Mouse (Mus musculus) erythroblast, embryonic 14.5 days (primary cell): Measurements from ENCODE around the gene Il13ra1. TPM values are rescaled to one million over a fixed set of nuclear protein-coding genes. Genes with fewer than 3 reads are reported as not detected.

Experiments used
- H3K27me3 ChIP-seq: 2 replicates; pipeline ENCODE4 v1.6.1; 2012; ENCODE audit warnings: inconsistent platforms; ENCODE audit not compliant: control insufficient read depth
- H3K36me3 ChIP-seq: 2 replicates; pipeline ENCODE4 v1.6.1; 2012; ENCODE audit warnings: mild to moderate bottlenecking, inconsistent platforms; ENCODE audit not compliant: control insufficient read depth
- H3K4me1 ChIP-seq: 2 replicates; pipeline ENCODE4 v1.6.1; 2012; ENCODE audit warnings: inconsistent platforms; ENCODE audit not compliant: control insufficient read depth
- H3K4me3 ChIP-seq: replicated peaks from 2 replicates; pipeline ENCODE3; 2012; ENCODE audit warnings: moderate library complexity, mild to moderate bottlenecking, inconsistent platforms
- H3K9me3 ChIP-seq: 2 replicates; pipeline ENCODE4 v1.6.1; 2012; ENCODE audit warnings: low read length, inconsistent platforms, mixed read lengths; ENCODE audit not compliant: control insufficient read depth
- GATA1 ChIP-seq: IDR thresholded peaks from 2 replicates; pipeline ENCODE4 v1.6.1; 2012; ENCODE audit warnings: low read length, inconsistent platforms, mixed read lengths
- TAL1 ChIP-seq: IDR thresholded peaks from 3 replicates; pipeline ENCODE4 v1.6.1; 2012; ENCODE audit warnings: low read length, inconsistent platforms, mixed read lengths
- polyA plus RNA-seq: library from polyadenylated mRNA; stranded (reverse); fragments of >175 nt; gene quantifications from 2 replicates; pipeline ENCODE4 v1.2.3, GENCODE M21; 2012

Gene Il13ra1
- polyA plus RNA-seq, 1 experiment: not detected

- Histone ChIP-seq H3K9me3 (no peaks in the 10 kb centered on the region), H3K4me1 (no peaks in the 10 kb centered on the region), H3K27me3 (peaks cover 11% of the 10 kb centered on the region), H3K36me3 (no peaks in the 10 kb centered on the region), H3K4me3 (no peak overlapping the region)
- TF ChIP-seq GATA1 (no peak), TAL1 (no peak)
Observed at GRCm38 (mm10) chrX:36115171-36115570, 3.3 kb downstream of the Il13ra1 start.

GRCm38 (mm10) chrX:36129037-36129770, 17.3 kb downstream of the Il13ra1 start:
- TF ChIP-seq TAL1 (no peak), GATA1 (no peak)
- Histone ChIP-seq H3K36me3 (no peaks in the 10 kb centered on the region), H3K4me3 (no peak overlapping the region), H3K9me3 (no peaks in the 10 kb centered on the region), H3K4me1 (no peaks in the 10 kb centered on the region), H3K27me3 (no peaks in the 10 kb centered on the region)

GRCm38 (mm10) chrX:36129771-36130108, 17.8 kb downstream of the Il13ra1 start:
- Histone ChIP-seq H3K4me3 (no peak overlapping the region), H3K27me3 (no peaks in the 10 kb centered on the region), H3K4me1 (no peaks in the 10 kb centered on the region), H3K36me3 (no peaks in the 10 kb centered on the region), H3K9me3 (no peaks in the 10 kb centered on the region)
- TF ChIP-seq TAL1 (no peak), GATA1 (no peak)

- Histone ChIP-seq H3K4me1 (no peaks in the 10 kb centered on the region), H3K27me3 (no peaks in the 10 kb centered on the region), H3K36me3 (no peaks in the 10 kb centered on the region), H3K9me3 (no peaks in the 10 kb centered on the region), H3K4me3 (no peak overlapping the region)
- TF ChIP-seq TAL1: no peak
Observed at GRCm38 (mm10) chrX:36136346-36136745, 24.4 kb downstream of the Il13ra1 start.

- no peaks in the 10 kb centered on the region for H3K27me3 ChIP-seq
Observed at GRCm38 (mm10) chrX:36141994-36142639, 30.2 kb downstream of the Il13ra1 start.

GRCm38 (mm10) chrX:36146746-36147145, 34.8 kb downstream of the Il13ra1 start:
- H3K4me3 ChIP-seq: no peak overlapping the region
- no peaks in the 10 kb centered on the region for H3K4me1 ChIP-seq
- no peaks in the 10 kb centered on the region for H3K36me3 ChIP-seq
- H3K9me3 ChIP-seq: no peaks in the 10 kb centered on the region
- H3K27me3 ChIP-seq: no peaks in the 10 kb centered on the region
- no peak for TF ChIP-seq TAL1
- no peak for TF ChIP-seq GATA1

More at GRCm38 (mm10) chrX:36141994-36142639, 30.2 kb downstream of the Il13ra1 start:
- TF ChIP-seq TAL1: no peak
- Histone ChIP-seq H3K36me3 (no peaks in the 10 kb centered on the region), H3K4me1 (no peaks in the 10 kb centered on the region), H3K9me3 (no peaks in the 10 kb centered on the region), H3K4me3 (no peak overlapping the region)

- Histone ChIP-seq H3K4me3 (no peak overlapping the region), H3K36me3 (no peaks in the 10 kb centered on the region), H3K9me3 (no peaks in the 10 kb centered on the region), H3K27me3 (no peaks in the 10 kb centered on the region), H3K4me1 (no peaks in the 10 kb centered on the region)
- TF ChIP-seq GATA1: no peak
- TF ChIP-seq TAL1: no peak
Observed at GRCm38 (mm10) chrX:36150100-36150499, 38.2 kb downstream of the Il13ra1 start.

GRCm38 (mm10) chrX:36156677-36157076, 44.8 kb downstream of the Il13ra1 start:
- H3K36me3 ChIP-seq: no peaks in the 10 kb centered on the region
- H3K27me3 ChIP-seq: no peaks in the 10 kb centered on the region
- no peak for TF ChIP-seq TAL1
- TF ChIP-seq GATA1: no peak
- no peaks in the 10 kb centered on the region for H3K4me1 ChIP-seq
- H3K4me3 ChIP-seq: no peak overlapping the region
- H3K9me3 ChIP-seq: no peaks in the 10 kb centered on the region

GRCm38 (mm10) chrX:36161567-36161966, 49.7 kb downstream of the Il13ra1 start:
- Histone ChIP-seq H3K36me3 (no peaks in the 10 kb centered on the region), H3K4me1 (no peaks in the 10 kb centered on the region), H3K9me3 (no peaks in the 10 kb centered on the region), H3K27me3 (no peaks in the 10 kb centered on the region), H3K4me3 (no peak overlapping the region)
- TF ChIP-seq TAL1 (no peak), GATA1 (no peak)

- Histone ChIP-seq H3K36me3 (no peaks in the 10 kb centered on the region), H3K4me3 (no peak overlapping the region), H3K9me3 (no peaks in the 10 kb centered on the region), H3K4me1 (no peaks in the 10 kb centered on the region), H3K27me3 (no peaks in the 10 kb centered on the region)
- TF ChIP-seq TAL1 (no peak), GATA1 (no peak)
Observed at GRCm38 (mm10) chrX:36183625-36184024, 71.7 kb downstream of the Il13ra1 start.
